Mouse (Mus musculus): ENCODE results near the gene Sgms1.

The Sgms1 gene

DNA sequence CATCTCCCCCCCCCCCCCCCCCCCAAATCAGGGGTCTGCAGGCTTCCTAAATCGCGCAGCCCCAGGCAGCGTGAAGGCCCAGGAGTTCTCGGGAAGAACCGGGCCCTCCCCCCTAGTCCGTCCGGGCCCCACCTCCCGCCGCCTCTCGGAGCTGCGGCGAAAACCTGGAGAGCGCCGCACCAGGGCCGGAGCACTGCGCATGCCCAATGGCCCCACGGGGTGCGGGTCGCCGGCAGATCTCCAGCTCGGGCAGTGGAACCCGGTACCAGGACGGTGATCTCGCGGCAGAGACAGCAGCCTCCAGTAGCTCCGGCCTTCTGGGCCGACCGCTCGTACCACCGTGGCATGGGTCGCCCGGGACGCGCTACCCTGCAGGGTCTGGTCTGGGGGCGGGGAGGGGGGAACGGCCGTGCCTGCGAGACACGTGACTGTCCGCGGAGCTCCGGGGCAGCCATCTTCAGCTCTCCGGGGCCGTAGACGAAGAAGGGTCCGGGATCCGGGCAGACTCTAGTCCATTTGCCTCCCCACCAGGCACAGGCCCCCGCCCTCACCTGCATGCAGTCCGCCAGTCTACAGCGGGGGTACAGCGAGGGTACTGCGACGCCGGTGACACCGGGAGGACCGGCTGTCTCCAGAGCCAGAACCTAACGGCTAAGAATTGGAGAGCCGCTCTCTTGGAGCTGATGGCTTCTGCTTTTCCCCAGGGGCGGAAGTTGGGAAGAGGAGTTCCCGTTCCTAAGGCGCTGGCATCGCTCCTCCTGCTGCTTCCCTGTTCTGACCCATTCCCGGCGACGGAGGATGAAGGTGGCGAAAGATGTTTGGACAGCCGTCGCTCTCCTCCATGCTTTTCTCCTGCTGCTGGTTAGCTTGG, at the start of gene Sgms1:
Gene Sgms1 (minus strand): TSS at position 714 of the 871 bp plus-strand sequence.
- peak; percentile 79 for DNase-seq (ENCODE audit: low read depth, low spot score)

DNA sequence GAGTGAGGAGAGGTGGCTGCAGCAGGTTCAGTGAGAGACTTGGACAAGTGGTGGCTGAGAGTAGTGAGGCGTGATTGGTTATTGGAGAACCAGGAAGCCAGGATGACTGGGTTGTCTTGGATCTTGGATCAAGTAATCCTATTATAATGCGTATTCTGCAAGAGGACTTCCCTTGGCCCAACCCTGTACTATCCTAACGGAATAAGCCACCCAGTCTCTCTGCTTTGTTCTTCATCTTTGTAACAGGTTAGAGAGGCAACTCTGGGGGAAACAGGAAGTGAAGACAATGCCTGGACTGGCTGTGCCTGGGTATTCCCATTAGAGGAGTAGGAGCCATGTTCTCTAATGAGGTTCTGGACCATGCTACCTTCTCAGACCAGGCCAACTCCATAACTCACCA, 36.3 kb upstream of the Sgms1 start:
- no peak for DNase-seq (ENCODE audit: low read depth, low spot score)

DNA sequence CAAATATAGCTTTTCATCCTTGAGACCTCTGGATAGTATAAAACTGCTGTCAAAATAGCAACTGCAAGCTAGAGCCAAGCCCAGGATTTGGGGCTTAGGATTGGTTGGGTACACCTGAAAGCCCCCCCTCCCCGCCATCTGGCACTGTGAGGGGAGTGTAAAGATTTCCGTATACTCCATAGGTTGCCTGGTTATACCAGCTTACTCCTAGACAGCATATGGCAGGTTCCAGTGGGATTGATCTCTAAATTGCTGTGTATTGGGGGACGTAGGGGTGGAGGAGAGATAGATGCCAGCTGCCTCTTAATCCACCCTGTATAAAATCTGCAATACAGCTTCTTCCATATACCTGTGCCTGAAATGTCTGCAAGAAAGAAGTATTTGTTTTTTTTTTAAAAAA, 35.2 kb upstream of the Sgms1 start:
- no peak for DNase-seq (ENCODE audit: low read depth, low spot score)

DNA sequence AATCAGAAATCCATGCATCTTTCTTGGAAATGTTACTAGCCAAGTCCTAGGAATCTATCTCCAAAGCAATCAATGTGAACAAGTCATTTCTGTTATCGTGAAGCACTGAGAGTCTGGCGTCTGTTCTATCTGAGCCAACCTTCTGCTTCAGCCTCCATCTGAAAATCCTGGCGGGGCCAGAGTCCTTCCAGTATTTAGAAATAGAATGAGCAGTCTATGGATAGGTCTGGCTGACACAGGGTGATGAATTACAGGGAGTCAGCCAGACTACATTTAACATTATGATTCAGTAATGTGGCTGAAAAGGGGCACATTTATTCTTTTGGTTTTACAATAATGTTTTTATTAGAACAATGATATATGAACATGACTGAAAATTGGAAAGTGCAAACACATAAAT, 29.6 kb upstream of the Sgms1 start:
- no peak for DNase-seq (ENCODE audit: low read depth, low spot score)

DNA sequence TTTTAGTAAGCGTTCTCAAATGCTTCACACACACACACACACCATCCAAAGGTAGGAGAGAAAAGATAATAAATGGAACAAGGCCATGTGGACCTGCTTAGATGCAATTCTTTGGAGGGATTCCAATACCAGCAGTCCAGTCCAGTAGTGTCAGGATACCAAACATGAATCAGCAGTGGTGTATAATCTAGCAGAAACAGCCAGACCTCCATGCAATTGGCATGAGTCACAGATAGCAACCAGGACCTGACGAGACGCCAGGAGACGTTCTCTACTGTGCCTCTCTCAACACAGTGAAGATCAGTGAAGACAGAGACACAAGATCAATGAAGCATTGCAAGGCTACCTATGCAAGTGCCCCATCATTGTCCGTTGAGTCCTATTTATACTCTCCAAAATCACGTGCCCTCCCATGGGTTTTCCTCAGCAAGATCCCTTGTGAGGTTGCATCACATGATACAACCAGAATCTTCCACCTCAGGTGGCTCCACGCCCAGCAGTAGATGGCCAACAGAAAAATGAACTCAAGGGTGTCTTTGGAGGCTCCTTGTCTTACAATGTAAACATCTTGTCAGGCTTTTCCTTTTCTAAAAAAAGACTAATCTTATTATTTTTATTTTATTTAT, 27.3 kb upstream of the Sgms1 start:
- no peak for DNase-seq (ENCODE audit: low read depth, low spot score)

DNA sequence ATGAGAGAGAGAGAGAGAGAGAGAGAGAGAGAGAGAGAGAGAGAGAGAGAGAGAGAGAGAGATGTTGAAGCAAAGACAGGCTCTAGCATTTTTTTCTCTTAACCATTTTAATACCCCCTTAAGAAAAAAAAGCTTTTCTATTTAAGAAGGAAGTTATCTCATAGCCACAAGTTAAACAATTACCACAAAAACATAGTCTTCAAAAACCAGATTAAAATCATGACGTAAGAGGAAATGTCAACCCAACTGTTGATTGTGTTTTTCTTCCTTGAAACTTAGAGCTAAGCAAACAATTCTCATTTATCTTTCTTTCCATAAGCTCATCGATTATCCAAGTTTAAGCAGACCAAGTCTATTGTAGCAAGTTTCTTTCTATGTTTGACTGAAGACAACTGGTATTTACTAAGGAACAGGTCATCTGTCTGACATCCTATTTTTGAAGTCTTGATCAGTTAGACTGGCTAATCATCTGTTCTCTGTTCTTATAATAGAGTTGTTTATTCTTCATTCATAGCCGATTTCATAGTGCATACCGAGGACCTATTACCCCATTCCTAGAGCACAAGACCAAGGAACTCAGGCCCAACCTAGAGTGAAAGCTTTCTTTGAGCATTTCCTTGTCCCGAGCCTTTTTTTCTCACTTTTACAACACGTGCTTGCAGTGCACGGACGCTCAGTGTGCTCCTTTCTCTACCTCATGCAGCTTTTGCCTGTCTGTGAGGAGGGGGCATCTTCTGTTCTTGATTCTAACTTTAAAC, 20.3 kb upstream of the Sgms1 start:
- no peak for DNase-seq (ENCODE audit: low read depth, low spot score)

DNA sequence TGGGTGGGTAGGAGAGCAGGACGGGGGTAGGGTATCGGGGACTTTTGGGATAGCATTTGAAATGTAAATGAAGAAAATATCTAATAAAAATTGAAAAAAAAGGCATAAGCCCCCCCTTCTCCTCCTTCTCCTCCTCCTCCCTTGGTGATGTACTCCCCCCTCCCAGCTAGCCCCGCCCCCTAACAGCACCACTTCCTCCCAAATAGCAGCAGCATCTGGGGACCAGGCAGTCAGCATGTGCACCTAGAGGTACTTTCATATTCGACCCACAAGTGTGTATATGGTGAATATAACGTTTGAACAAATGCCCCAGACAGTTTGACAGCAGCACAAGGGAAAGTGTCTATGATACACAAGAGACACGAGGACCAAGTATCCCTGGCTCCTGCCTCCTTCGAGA, 17.2 kb upstream of the Sgms1 start:
- no peak for DNase-seq (ENCODE audit: low read depth, low spot score)

DNA sequence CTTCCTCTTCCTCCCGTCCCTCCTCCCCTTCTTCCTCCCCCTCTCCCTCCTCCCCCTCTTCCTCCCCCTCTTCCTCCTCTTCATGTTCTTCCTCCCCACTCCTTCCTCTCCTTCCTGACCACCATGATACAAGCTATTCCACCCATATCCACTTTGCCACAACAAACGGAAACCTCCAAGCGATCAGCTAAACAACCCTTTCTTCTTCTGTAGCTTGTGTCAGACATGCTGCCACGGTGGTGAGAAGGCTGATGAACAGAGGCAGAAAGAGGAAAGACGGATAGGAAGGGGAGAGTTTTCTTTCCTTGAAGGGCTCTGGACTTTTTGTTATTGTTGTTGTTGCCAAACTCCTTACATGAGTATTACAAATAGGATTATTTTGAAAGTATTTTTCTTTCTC, 14.9 kb upstream of the Sgms1 start:
- DNase-seq (ENCODE audit: low read depth, low spot score), result no peak

DNA sequence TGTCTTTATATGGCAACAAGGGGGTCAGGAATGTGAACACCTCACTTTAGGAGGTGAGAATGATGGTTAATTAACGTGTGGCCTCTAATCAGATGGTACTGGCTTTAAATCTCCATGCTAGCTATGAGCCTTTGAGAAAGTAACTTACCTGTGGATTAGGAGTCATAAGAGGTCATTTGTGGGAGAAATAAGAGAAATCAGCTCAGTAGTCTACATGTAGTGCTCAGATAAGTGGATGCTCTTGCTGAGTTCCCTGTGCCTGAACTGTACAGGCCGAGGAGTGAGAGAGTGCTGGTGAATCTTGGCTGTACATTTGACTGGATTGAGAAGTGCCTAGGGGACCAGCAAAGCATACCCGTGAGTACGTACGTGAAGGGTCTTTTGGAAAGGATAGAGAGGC, 14.3 kb upstream of the Sgms1 start:
- no peak for DNase-seq (ENCODE audit: low read depth, low spot score)

DNA sequence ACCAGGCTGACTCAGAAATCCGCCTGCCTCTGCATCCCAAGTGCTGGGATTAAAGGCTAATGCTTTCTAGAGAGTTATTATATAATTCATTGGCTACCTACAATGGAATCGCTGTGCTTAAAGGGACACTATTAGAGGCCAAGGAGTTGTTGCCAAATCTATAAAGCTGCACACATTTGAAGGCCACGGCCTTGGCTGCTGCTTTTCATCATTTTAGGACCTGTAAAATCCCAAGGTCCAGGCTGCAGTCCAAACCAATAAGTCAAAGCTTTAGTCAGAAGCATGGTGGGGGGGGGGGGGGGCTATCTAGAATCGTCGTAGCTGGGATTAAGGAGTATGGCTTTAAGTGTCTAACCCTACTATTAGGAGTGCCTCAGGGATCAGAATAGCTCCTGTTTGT, 9.0 kb upstream of the Sgms1 start:
- DNase-seq (ENCODE audit: low read depth, low spot score), result no peak

DNA sequence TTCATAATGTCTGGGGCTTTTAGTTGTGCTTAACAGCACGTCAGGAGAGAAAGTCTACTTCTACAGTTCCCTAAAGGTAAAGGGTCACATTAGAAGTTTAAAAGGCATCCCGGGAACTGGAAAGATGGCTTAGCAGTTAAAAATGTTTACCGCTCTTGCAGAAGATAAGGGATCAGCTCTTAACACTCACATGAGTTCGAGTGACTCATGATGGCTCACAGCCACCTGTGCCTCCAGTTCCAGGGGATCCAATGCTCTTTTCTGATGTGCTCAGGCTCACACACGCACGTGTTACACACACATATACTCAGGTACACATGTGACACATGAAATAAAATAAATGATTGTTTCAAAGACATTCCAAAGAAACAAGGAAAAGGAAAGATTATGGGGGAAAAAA, 6.8 kb upstream of the Sgms1 start:
- DNase-seq (ENCODE audit: low read depth, low spot score), result no peak

DNA sequence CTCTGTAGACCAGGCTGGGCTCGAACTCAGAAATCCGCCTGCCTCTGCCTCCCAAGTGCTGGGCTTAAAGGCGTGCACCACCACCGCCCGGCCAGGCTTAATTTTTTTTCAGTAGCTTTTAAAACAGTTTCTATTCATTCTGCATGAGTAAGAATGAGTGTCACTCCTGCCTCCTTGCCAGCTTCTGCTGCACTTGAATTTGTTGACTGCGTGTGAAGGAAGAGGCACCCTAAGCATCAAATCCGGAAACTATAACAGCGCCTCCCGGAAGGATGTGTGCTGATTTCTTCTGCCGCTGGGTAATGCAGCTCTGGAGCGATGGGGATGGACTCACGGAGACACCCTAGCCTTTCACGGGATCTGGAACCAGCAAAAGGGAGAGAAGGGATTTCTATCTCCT, 5.3 kb upstream of the Sgms1 start:
- DNase-seq (ENCODE audit: low read depth, low spot score), result no peak

DNA sequence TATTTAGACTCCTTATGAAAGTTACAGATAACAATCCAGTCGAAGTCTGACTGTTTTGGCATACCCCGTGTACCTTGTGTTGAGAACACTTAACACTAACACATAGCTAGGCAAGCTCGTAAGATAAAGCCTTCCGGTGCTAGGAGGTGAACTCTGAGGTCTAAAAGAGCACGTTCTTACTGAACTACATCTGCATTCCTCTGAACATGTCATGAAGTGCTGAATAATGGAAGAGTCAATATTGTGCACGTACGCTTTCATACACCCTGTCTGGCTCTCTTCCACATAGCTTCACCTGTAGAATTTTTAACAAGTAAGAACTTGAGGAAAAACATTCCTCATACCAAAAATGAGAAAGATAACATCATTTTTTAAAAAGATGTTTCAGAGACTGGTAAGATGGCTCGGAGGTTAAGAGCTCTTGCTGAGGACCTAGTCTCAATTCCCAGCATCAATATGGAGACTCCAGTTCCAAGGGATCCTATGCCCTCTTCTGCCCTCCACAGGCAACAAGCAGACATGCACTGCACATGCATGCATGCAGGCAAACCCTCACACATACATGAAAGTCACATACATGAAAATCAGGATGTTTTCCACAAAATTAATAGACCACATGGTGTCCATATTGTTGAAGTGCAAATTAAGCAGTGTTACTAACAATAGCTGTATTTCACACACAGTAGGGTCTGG, 4.4 kb upstream of the Sgms1 start:
- DNase-seq (ENCODE audit: low read depth, low spot score), result no peak

DNA sequence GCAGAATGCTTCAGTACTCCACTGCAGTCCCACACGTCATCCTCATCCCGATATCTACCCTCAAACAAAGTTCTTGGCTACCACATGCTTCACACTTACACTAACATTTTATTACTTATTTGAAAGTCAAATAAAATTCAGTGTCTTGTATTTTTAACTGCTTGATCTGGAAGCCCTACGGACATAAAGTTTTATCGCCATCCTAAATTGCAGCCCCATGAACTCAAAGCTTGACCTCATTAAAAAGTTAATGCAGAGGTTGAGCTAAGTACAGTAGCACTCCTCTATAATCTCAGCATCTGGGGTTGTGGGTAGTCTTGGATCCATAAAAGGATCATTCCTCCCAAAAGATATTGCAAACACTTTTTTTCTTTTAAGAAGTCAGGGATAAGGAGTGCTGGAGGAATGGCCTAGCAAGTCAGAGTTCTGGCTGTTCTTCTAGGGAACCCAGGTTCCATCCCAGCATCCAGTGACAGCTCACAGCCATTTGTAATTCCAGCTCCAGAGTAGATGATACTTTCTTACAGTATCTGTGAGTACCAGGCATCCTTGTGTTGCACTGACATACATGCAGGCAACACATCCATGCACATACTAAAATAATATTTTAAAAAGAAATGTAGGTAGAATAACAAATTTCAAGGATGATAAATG, 3.7 kb upstream of the Sgms1 start:
- DNase-seq (ENCODE audit: low read depth, low spot score), result no peak

DNA sequence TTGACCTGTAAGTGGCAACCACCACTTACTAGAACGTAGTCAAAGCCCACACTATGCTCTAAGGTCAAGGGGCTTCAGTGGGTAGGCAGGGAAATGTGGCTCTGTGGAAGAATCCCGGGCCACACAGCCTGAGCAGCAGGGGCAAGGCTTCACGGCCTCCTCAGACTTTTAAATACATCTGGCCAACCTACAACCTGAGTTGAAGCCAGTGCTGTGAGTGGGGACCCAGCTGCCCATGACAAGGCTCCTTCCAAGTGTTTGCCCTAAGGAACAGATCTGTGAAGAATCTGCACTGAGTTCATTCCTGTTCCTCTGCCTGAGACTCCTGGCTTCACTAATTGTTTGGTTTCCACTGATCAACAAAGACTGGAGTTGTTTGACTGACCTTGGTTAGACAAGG, 1.9 kb upstream of the Sgms1 start:
- DNase-seq (ENCODE audit: low read depth, low spot score), result no peak

DNA sequence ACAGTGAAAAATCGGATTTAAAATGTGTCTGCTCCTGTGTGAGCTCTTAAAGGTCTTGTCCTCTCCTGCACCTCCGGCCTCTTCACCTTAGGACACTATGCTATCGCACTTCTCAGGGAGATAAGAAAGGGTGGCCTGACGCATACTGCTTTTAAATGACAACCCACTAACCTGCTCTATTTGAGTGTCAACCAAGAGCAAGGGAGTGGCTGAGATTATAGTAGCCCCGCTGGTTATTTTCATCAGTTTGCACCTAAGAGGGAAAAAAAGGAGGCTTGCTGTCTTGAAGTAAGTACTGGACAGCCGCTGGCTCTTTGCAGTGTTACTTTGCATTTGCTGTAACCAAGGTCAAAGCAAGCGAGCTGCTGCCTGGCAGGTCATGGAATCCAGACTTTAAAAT, 602 bp upstream of the Sgms1 start:
- no peak for DNase-seq (ENCODE audit: low read depth, low spot score)

DNA sequence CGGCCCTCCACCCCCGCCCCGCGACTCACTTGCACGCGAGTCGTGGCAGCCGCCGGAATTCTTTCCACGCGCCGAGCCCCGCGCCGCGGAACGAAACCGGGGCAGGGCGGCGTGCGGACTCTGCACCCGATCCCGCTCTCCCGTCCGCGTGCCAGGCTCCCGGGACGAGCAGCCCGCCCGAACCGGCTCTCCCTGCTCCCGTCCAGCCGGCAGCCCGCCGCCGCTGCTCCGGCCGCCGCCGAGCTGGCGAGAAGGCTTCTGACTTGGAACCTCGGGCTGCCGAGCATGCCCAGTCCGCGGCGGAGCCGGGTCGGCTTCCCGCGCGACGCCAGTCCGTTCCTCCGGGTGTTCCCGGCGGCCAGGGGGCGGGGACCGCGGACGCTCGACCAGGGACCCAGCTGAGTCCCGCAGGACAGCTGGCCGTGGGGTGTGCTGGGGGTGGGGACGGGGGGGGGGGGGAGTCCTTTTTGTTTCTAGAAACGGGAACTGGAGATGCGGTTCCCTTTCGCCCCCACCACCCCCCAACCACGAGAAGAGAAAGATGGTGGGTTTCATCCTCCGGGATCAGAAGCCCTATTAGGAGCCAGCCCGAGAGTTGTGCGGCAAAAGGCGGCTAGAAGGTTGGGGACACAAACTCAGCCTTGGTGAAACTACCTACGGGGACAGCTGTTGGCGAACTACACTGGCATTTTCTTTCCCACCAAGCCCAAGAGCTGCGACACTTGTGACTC, 1.2 kb downstream of the Sgms1 start:
- DNase-seq (ENCODE audit: low read depth, low spot score), result peak; percentile 71

DNA sequence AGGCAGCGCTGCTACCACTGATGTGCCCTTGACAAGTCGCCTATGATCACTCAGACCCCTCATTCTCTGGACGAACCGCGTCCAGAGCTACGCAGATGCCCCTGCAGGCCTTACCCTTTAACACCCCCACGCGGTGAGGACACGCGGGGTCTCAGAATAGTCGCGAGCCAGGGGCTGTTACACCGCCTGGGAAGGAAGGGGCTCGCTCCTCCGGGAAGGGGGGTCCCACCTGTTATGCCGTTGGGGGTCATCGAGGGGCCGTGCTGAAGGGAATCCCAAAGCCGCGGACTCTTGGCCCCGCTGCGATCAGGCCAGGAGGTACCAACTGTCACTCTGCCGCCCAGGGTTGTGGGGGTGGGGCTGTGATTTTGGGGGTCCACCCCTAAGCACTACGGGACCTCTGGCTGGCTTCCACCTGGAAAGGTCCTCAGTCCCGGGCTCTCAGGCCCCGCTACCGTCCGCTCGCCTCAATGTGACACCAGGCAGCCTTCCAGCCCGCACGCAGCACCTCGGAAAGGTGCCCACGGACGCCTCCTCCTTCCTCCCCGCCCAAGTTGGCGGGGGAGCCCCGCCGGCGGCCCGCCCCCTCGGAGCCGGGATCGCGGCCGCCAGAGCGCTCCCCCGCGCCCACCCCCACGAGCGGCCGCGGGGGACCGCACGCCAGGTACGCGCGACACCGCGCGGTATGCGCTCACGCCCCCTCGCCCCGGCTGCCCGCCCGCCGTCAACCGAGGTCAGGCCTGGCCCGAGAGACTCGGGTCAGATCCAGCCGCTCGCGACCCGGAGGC, 1.9 kb downstream of the Sgms1 start:
- DNase-seq (ENCODE audit: low read depth, low spot score), result no peak

DNA sequence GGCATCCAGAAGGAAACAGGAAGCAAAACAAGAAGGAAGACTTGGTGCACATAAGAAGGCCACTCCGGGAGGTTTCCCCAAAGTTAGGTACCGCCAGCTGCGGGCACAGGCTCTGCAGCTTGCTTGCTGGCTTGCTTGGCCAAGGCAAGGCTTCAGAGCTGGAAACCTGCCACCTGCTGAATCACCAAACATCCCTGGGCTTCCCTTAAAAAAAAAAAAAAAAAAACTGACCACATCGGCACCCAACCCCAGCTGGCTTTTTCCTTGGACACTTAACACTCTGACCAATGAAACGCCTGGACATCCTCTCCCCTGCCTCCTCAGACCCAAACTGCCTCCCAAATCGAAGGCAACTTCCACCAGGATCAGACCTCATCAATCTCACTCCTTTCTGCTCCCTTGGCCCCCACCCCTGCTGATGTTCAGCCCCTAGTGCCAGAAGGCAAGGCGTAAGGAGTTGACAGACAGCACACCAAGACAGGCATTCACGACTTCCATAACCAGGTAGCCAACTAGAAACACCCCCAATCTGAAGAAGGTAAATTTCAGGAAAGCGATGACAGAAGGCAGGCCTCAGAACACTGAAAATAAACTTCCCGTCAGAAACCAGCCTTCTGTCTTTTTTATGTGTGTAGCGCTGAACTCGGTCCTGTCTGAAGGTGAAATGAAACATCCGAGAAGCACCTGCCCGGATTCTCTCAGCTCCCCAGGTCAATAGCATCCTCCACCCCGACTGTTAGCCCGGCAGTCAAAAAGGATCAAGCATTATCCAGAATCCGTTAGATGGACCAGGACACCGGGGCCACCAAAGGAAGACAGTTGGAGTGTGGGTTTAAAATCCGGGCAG, 2.7 kb downstream of the Sgms1 start:
- DNase-seq (ENCODE audit: low read depth, low spot score), result no peak

Measured in brain, embryonic 18.5 days (tissue).